Mouse (Mus musculus) kidney, embryonic 14.5 days (tissue): Measurements from ENCODE around the gene Ctnnd2. TPM values are rescaled to one million over a fixed set of nuclear protein-coding genes. Genes with fewer than 3 reads are reported as not detected.

ENCODE experiments used
- ATAC-seq: fragments of 200-750 bp; cut with Nextera tagmentation; 2 replicates; pipeline ENCODE4 v1.8.0; 2017; ENCODE audit warnings: moderate number of reproducible peaks, mild to moderate bottlenecking, moderate TSS enrichment, moderate library complexity; ENCODE audit not compliant: low FRiP score, low TSS enrichment
- H3K27ac ChIP-seq: fragments of 300-500 bp; sonication (generic); 2 replicates; pipeline ENCODE4 v1.5.1; 2014; ENCODE audit warnings: low read depth, mild to moderate bottlenecking, low read length, moderate library complexity, mixed read lengths
- H3K27me3 ChIP-seq: fragments of 300-500 bp; sonication (generic); 2 replicates; pipeline ENCODE4 v1.6.1; 2014; ENCODE audit warnings: mild to moderate bottlenecking, low read length; ENCODE audit not compliant: control insufficient read depth, insufficient read depth
- H3K36me3 ChIP-seq: fragments of 300-500 bp; sonication (generic); 2 replicates; pipeline ENCODE4 v1.6.1; 2014; ENCODE audit warnings: low read length, mixed read lengths; ENCODE audit not compliant: control insufficient read depth, insufficient read depth
- H3K4me1 ChIP-seq: fragments of 300-500 bp; sonication (generic); 2 replicates; pipeline ENCODE4 v1.6.1; 2014; ENCODE audit warnings: low read length, mixed read lengths; ENCODE audit not compliant: control insufficient read depth, insufficient read depth
- H3K4me2 ChIP-seq: fragments of 300-500 bp; sonication (generic); replicated peaks from 2 replicates; pipeline ENCODE4 v1.6.1; 2014; ENCODE audit warnings: low read depth, mild to moderate bottlenecking, low read length
- H3K4me3 ChIP-seq: fragments of 300-500 bp; sonication (generic); 2 replicates; pipeline ENCODE4 v1.5.1; 2014; ENCODE audit warnings: mild to moderate bottlenecking, low read length
- H3K9ac ChIP-seq: fragments of 300-500 bp; sonication (generic); 2 replicates; pipeline ENCODE4 v1.6.1; 2014; ENCODE audit warnings: low read depth, mild to moderate bottlenecking, low read length, moderate library complexity
- H3K9me3 ChIP-seq: fragments of 300-500 bp; sonication (generic); 2 replicates; pipeline ENCODE4 v1.6.1; 2016; ENCODE audit warnings: low read length; ENCODE audit not compliant: control insufficient read depth
- WGBS: fragments of 180-500 bp; shearing (Covaris S2); extraction: QIAGEN DNeasy Blood & Tissue Kit; methylation state at CpG from one replicate; pipeline ENCODE4 v1.1.7; 2014; 5-methylcytosine and 5-hydroxymethylcytosine counted together
- polyA plus RNA-seq: library from polyadenylated mRNA; unstranded; fragments of >200 nt; fragmentation: Nextera tagmentation; extraction: Ambion mirVana; gene quantifications from 2 replicates; pipeline ENCODE4 v1.2.1, GENCODE M21; 2014

The Ctnnd2 gene
- polyA plus RNA-seq, 1 experiment from 2014 or later, result 4.6 TPM

- ATAC-seq, result no peak
- H3K27ac ChIP-seq, result no peak overlapping the region
- 57% methylated on average over 5 of the region's 5 CpGs for WGBS
Measured at GRCm38 (mm10) chr15:30451921-30452320, 279.5 kb downstream of the Ctnnd2 start.

GRCm38 (mm10) chr15:30457541-30458250 lies 285.3 kb downstream of the Ctnnd2 start:
- H3K4me3 ChIP-seq, result no peak overlapping the region
- H3K4me2 ChIP-seq, result no peak overlapping the region
- H3K9ac ChIP-seq, result no peak overlapping the region
- H3K27ac ChIP-seq, result no peak overlapping the region
- no peak for ATAC-seq
- WGBS, result 55% methylated on average over 12 of the region's 12 CpGs
- no peaks in the 10 kb centered on the region for H3K4me1 ChIP-seq
- H3K27me3 ChIP-seq, result no peaks in the 10 kb centered on the region
- no peaks in the 10 kb centered on the region for H3K9me3 ChIP-seq
- no peaks in the 10 kb centered on the region for H3K36me3 ChIP-seq

More at GRCm38 (mm10) chr15:30451921-30452320, 279.5 kb downstream of the Ctnnd2 start:
- Histone ChIP-seq H3K4me1 (no peaks in the 10 kb centered on the region), H3K27me3 (no peaks in the 10 kb centered on the region), H3K4me2 (no peak overlapping the region), H3K9ac (no peak overlapping the region), H3K4me3 (no peak overlapping the region), H3K9me3 (no peaks in the 10 kb centered on the region), H3K36me3 (no peaks in the 10 kb centered on the region)

GRCm38 (mm10) chr15:30458671-30459070 lies 286.3 kb downstream of the Ctnnd2 start:
- Histone ChIP-seq H3K4me2 (no peak overlapping the region), H3K4me3 (no peak overlapping the region), H3K27me3 (no peaks in the 10 kb centered on the region), H3K9me3 (no peaks in the 10 kb centered on the region), H3K9ac (no peak overlapping the region), H3K27ac (no peak overlapping the region), H3K36me3 (no peaks in the 10 kb centered on the region), H3K4me1 (no peaks in the 10 kb centered on the region)
- ATAC-seq, result no peak
- WGBS, result 66% methylated on average over 5 of the region's 5 CpGs

- 55% methylated on average over 9 of the region's 9 CpGs for WGBS
- no peaks in the 10 kb centered on the region for H3K4me1 ChIP-seq
- H3K9ac ChIP-seq, result no peak overlapping the region
- no peak overlapping the region for H3K4me3 ChIP-seq
- H3K9me3 ChIP-seq, result no peaks in the 10 kb centered on the region
- H3K27me3 ChIP-seq, result no peaks in the 10 kb centered on the region
- H3K27ac ChIP-seq, result no peak overlapping the region
- ATAC-seq, result no peak
- H3K4me2 ChIP-seq, result no peak overlapping the region
- no peaks in the 10 kb centered on the region for H3K36me3 ChIP-seq
Measured at GRCm38 (mm10) chr15:30460341-30461125, 288.1 kb downstream of the Ctnnd2 start.

GRCm38 (mm10) chr15:30462804-30463423 lies 290.5 kb downstream of the Ctnnd2 start:
- Histone ChIP-seq H3K9ac (no peak overlapping the region), H3K27ac (no peak overlapping the region), H3K4me1 (no peaks in the 10 kb centered on the region), H3K27me3 (no peaks in the 10 kb centered on the region), H3K36me3 (no peaks in the 10 kb centered on the region), H3K4me2 (no peak overlapping the region), H3K9me3 (no peaks in the 10 kb centered on the region), H3K4me3 (no peak overlapping the region)
- WGBS, result 28% methylated on average over 2 of the region's 2 CpGs
- peak; percentile 75 for ATAC-seq

GRCm38 (mm10) chr15:30463471-30464047 lies 291.2 kb downstream of the Ctnnd2 start:
- H3K27me3 ChIP-seq, result no peaks in the 10 kb centered on the region
- no peaks in the 10 kb centered on the region for H3K9me3 ChIP-seq
- H3K36me3 ChIP-seq, result no peaks in the 10 kb centered on the region
- 63% methylated on average over 5 of the region's 5 CpGs for WGBS
- H3K27ac ChIP-seq, result no peak overlapping the region
- no peak overlapping the region for H3K4me2 ChIP-seq
- no peaks in the 10 kb centered on the region for H3K4me1 ChIP-seq
- no peak overlapping the region for H3K4me3 ChIP-seq
- peak; percentile 46 for ATAC-seq
- H3K9ac ChIP-seq, result no peak overlapping the region

- Histone ChIP-seq H3K27me3 (no peaks in the 10 kb centered on the region), H3K27ac (no peak overlapping the region), H3K4me1 (no peaks in the 10 kb centered on the region), H3K4me2 (no peak overlapping the region), H3K36me3 (no peaks in the 10 kb centered on the region), H3K9me3 (no peaks in the 10 kb centered on the region), H3K9ac (no peak overlapping the region), H3K4me3 (no peak overlapping the region)
- 80% methylated on average over 13 of the region's 13 CpGs for WGBS
- no peak for ATAC-seq
Measured at GRCm38 (mm10) chr15:30466950-30467543, 294.7 kb downstream of the Ctnnd2 start.

GRCm38 (mm10) chr15:30468773-30469172 lies 296.4 kb downstream of the Ctnnd2 start:
- Histone ChIP-seq H3K36me3 (no peaks in the 10 kb centered on the region), H3K4me1 (no peaks in the 10 kb centered on the region), H3K27me3 (no peaks in the 10 kb centered on the region), H3K4me2 (no peak overlapping the region), H3K9me3 (no peaks in the 10 kb centered on the region), H3K9ac (no peak overlapping the region), H3K27ac (no peak overlapping the region), H3K4me3 (no peak overlapping the region)
- no peak for ATAC-seq
- 83% methylated on average over 3 of the region's 3 CpGs for WGBS
